Mouse (Mus musculus) hindbrain, embryonic 14.5 days (tissue): Measurements from ENCODE around the gene 9330182O14Rik. TPM values are rescaled to one million over a fixed set of nuclear protein-coding genes. Genes with fewer than 3 reads are reported as not detected.

ENCODE experiments used
- ATAC-seq: fragments of 200-750 bp; cut with Nextera tagmentation; 2 replicates; pipeline ENCODE4 v1.8.0; 2017; ENCODE audit warnings: moderate number of reproducible peaks, mild to moderate bottlenecking, moderate TSS enrichment, moderate library complexity; ENCODE audit not compliant: low FRiP score
- DNase-seq: peaks from one replicate; pipeline ENCODE4 v3.0.0-alpha.2; 2015; ENCODE audit warnings: low spot score
- H3K27ac ChIP-seq: fragments of 300-500 bp; sonication (generic); 2 replicates; pipeline ENCODE4 v1.5.1; 2014; ENCODE audit warnings: mild to moderate bottlenecking, moderate library complexity
- H3K27me3 ChIP-seq: fragments of 300-500 bp; sonication (generic); 2 replicates; pipeline ENCODE4 v1.6.1; 2014; ENCODE audit warnings: mild to moderate bottlenecking, low read length, mixed read lengths; ENCODE audit not compliant: control insufficient read depth, insufficient read depth
- H3K36me3 ChIP-seq: fragments of 300-500 bp; sonication (generic); replicated peaks from 2 replicates; pipeline ENCODE4 v1.6.1; 2014; ENCODE audit not compliant: control insufficient read depth, insufficient read depth
- H3K4me1 ChIP-seq: fragments of 300-500 bp; sonication (generic); replicated peaks from 2 replicates; pipeline ENCODE4 v1.6.1; 2014; ENCODE audit warnings: antibody characterized with exemption, low read length, mixed read lengths; ENCODE audit not compliant: control insufficient read depth, insufficient read depth
- H3K4me2 ChIP-seq: fragments of 300-500 bp; sonication (generic); replicated peaks from 2 replicates; pipeline ENCODE4 v1.6.1; 2014; ENCODE audit warnings: mild to moderate bottlenecking, moderate library complexity
- H3K4me3 ChIP-seq: fragments of 300-500 bp; sonication (generic); replicated peaks from 2 replicates; pipeline ENCODE4 v1.5.1; 2014; ENCODE audit warnings: mild to moderate bottlenecking, low read length
- H3K9ac ChIP-seq: fragments of 300-500 bp; sonication (generic); 2 replicates; pipeline ENCODE4 v1.6.1; 2014
- H3K9me3 ChIP-seq: fragments of 300-500 bp; sonication (generic); 2 replicates; pipeline ENCODE4 v1.6.1; 2016; ENCODE audit warnings: low read length; ENCODE audit not compliant: control insufficient read depth
- WGBS: fragments of 180-500 bp; shearing (Covaris S2); extraction: QIAGEN DNeasy Blood & Tissue Kit; methylation state at CpG from one replicate; pipeline ENCODE4 v1.1.7; 2014; 5-methylcytosine and 5-hydroxymethylcytosine counted together
- polyA plus RNA-seq: library from polyadenylated mRNA; unstranded; fragments of >200 nt; fragmentation: Nextera tagmentation; extraction: Ambion mirVana; gene quantifications from 2 replicates; pipeline ENCODE4 v1.2.1, GENCODE M21; 2014

The 9330182O14Rik gene
- polyA plus RNA-seq, 1 experiment from 2014 or later = not detected

DNA sequence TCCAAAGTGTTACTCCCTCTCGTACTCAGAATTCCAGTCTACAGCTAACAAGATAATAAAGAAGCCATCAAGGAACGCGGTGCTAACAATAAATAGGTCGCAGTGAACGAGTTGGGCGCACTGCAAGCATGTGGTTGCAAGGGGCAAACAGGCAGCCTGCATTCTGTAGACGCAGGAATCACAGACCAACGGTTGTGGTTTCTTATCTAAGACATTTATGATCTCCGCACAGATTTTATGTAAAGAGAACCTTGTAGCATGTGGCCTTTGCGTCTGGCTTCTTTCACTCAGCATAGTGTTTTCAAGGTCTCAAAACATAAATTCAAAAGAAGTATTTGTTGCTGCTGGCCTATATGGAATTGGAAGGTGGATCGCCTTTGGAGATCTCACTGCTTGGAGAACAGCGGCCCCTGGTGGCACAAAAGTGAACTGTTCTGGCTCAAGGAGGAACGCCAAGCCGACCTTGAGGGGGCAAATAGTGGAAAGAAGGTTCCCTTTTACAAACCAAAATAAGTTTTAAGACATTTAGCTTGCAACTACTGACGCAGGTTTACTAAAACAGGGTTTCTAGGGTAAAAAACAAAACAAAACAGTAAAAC is 3.2 kb upstream of the 9330182O14Rik start:
- Histone ChIP-seq H3K27ac (no peak overlapping the region), H3K4me3 (no peak overlapping the region), H3K27me3 (no peaks in the 10 kb centered on the region), H3K4me2 (no peak overlapping the region), H3K9ac (no peak overlapping the region), H3K9me3 (no peaks in the 10 kb centered on the region), H3K4me1 (no peaks in the 10 kb centered on the region), H3K36me3 (no peaks in the 10 kb centered on the region)
- ATAC-seq (peak; percentile 41; the same call in 1 of the 2 replicates), DNase-seq (peak; percentile 92)
- 27% methylated on average over 15 of the region's 15 CpGs for WGBS

DNA sequence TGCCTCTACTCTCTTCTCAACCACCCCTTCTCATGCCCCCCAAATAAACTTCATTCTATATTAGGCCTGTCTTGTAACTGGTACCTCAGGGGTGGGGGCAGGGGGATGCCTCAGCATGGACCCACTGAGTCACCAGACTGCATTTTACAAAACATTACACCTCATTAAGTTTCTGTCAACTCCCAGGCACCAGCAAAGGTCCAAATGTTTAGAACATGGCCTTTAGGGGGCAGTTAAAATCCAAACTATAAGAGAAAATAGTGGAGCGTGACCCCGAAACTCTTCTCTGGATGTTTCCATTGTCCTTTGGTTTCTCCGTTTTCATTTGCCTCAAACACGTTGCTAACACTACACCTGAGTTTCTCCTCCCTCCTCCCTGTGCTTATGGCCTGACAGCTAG is 1.8 kb upstream of the 9330182O14Rik start:
- Histone ChIP-seq H3K27me3 (no peaks in the 10 kb centered on the region), H3K4me3 (no peak overlapping the region), H3K4me2 (no peak overlapping the region), H3K9ac (no peak overlapping the region), H3K27ac (no peak overlapping the region), H3K9me3 (no peaks in the 10 kb centered on the region), H3K36me3 (no peaks in the 10 kb centered on the region), H3K4me1 (no peaks in the 10 kb centered on the region)
- ATAC-seq = no peak
- 79% methylated on average over 4 of the region's 4 CpGs for WGBS
- DNase-seq = no peak

DNA sequence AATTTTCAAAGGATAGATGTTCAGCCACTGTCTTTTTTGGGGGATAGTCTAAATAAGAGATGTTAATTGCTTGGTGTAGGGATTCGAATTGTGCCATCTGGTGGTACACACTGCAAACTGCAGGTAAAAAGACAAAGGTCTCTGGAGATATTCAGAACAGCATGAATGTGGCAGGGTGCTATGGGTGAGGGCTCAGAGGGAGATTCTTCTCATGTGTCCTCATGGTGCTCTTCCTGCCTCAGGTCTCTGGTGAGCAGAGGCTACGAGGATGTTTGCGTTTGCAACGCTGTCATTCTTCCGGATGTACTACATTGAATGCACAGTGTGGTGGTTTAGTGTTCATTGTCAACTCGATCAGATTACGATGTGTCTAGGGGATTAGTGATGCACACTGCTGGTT is 10.1 kb downstream of the 9330182O14Rik start:
- no peak overlapping the region for H3K4me3 ChIP-seq
- WGBS = 46% methylated on average over 7 of the region's 7 CpGs
- no peak overlapping the region for H3K4me2 ChIP-seq
- DNase-seq (peak; percentile 66), ATAC-seq (no peak)
- H3K9ac ChIP-seq = no peak overlapping the region
- no peaks in the 10 kb centered on the region for H3K27me3 ChIP-seq
- no peak overlapping the region for H3K27ac ChIP-seq
- no peaks in the 10 kb centered on the region for H3K36me3 ChIP-seq
- H3K9me3 ChIP-seq = no peaks in the 10 kb centered on the region
- no peaks in the 10 kb centered on the region for H3K4me1 ChIP-seq

DNA sequence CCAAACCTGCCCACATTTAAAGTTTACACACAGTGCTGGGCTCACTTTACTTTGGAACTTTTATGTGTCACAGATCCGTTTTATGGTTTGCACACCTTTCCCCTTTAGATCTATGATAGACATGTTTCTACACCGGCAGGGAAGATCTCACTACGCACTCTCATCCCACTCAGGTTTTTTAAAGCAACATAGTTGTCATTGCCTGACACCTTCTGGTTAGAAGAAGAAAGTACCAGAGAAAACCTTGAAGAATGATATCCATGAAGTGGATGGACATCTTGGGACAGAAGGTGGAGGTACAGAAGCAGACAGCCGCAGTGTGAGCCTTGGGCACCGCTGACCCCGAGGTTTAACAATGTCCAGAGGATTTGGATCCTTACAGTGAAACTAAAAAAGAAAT is 23.5 kb downstream of the 9330182O14Rik start:
- H3K27me3 ChIP-seq = no peaks in the 10 kb centered on the region
- DNase-seq = no peak
- H3K4me1 ChIP-seq = no peaks in the 10 kb centered on the region
- H3K9ac ChIP-seq = no peak overlapping the region
- no peaks in the 10 kb centered on the region for H3K36me3 ChIP-seq
- no peak for ATAC-seq
- 89% methylated on average over 6 of the region's 6 CpGs for WGBS
- no peak overlapping the region for H3K4me2 ChIP-seq
- H3K27ac ChIP-seq = no peak overlapping the region
- no peaks in the 10 kb centered on the region for H3K9me3 ChIP-seq
- H3K4me3 ChIP-seq = no peak overlapping the region

DNA sequence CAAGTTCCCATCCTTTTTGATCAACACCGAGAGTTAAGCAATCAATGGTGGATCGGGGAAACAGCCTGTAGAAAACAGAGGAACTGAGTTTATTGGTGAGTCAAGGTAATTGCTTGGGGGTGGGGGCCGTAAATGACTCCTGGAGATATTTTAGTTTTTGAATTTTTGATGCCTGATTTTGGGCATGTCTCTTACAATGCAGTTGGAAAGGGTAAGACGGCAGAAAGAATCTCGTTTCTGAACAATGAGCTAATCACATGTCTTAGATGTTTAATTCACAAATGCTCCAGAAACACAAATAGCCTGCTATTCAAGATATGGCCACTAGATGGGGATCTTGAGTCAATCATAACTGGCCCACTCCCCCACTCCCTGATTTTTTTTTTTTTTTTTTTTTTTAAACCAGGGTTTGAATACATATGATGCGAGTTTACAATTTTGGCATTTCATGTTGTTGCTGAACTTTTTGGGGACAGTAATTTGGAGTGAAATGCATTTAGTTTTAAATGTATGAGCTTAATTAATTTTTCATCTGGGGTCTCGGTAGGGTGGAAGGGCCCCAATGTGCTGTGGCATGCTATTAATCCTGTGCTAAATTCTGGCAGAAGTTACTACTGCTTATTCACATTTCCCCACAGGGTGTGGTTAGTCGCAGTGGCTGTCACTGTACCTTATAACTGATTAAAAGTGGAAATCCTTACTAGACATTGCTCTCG is 32.6 kb downstream of the 9330182O14Rik start:
- no peak overlapping the region for H3K9ac ChIP-seq
- H3K4me2 ChIP-seq = peak overlapping the region; percentile 9; the same call in 1 of the 2 replicates
- no peaks in the 10 kb centered on the region for H3K36me3 ChIP-seq
- H3K27me3 ChIP-seq = no peaks in the 10 kb centered on the region
- H3K27ac ChIP-seq = no peak overlapping the region
- peak; percentile 94 for DNase-seq
- peaks cover 20% of the 10 kb centered on the region for H3K4me1 ChIP-seq
- 34% methylated on average over 9 of the region's 9 CpGs for WGBS
- H3K4me3 ChIP-seq = no peak overlapping the region
- no peaks in the 10 kb centered on the region for H3K9me3 ChIP-seq
- peak; percentile 51; the same call in 1 of the 2 replicates for ATAC-seq

DNA sequence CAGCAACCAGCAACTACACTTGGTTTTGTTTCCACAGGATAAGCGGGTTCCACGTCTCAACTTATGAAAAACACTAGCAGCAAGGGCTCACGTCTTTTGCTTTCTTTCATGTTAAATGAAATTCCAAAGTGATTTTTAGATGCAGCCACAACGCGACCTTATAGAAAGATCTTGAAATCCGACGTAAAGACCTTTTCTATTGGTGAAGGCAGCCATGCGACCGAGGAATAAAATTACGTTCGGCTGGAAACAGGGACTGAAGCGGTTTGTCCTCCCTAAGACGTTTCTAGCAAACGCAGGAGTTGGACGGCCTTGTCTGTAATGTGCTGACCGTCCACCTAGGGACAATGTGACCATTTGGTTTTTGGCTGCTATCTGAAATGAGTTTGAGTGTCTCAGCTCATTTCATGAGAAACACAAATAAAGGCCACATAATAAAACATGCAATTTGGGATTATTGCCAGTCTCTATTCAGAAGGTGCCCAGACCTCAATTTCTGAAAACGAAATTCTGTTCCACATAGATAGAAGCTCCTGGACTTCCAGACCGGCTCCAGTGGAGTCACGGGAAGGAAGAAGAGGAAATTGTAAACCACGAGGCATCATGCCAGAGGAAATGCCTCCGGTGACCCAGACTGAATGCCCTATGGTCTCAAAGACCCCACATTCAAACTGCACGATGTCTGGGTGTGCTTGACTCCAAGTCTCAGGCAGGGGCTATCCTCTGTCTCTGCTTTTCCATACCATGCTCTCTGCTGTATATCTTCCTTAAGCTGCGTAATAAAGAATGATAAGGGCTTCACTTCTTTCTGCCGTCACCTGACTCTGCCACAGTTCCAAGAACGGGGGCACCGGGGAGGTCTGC is 33.3 kb downstream of the 9330182O14Rik start:
- Histone ChIP-seq H3K36me3 (no peaks in the 10 kb centered on the region), H3K4me1 (peaks cover 20% of the 10 kb centered on the region), H3K27ac (peak overlapping the region; percentile 52; the same call in 1 of the 2 replicates), H3K9me3 (no peaks in the 10 kb centered on the region), H3K4me3 (no peak overlapping the region), H3K4me2 (peak overlapping the region; percentile 24), H3K27me3 (no peaks in the 10 kb centered on the region), H3K9ac (no peak overlapping the region)
- no peak for ATAC-seq
- WGBS = 56% methylated on average over 26 of the region's 26 CpGs
- peak; percentile 47 for DNase-seq

DNA sequence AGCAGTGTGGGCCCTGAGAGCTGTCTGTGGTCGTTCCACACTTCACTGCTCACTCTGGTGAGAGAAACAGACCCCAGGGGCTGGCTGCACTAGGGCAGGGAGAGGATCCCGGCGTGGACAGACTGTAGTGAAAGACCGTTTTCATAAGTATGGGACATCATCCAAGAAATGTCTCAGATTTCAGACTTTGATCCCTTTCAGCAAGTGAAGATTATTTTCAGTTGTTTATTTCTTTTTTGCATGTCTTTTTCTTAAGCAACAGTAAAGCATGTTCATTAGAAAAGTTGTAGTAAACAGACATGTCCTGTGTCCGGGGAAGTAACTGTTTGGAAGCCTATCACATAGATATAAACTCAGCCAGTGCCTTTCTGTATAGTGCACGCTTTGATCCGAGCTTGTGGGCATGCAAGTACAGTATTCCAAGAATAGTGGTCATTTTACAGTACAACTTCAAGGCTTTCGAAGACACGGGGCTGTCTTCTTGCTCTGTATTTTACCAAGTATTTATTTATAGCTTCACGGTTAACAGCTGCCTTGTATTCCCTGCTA is 34.0 kb downstream of the 9330182O14Rik start:
- H3K27me3 ChIP-seq = no peaks in the 10 kb centered on the region
- ATAC-seq (no peak), DNase-seq (no peak)
- H3K27ac ChIP-seq = peak overlapping the region; percentile 52; the same call in 1 of the 2 replicates
- H3K4me3 ChIP-seq = no peak overlapping the region
- no peak overlapping the region for H3K9ac ChIP-seq
- H3K4me1 ChIP-seq = peaks cover 20% of the 10 kb centered on the region
- H3K36me3 ChIP-seq = no peaks in the 10 kb centered on the region
- H3K9me3 ChIP-seq = no peaks in the 10 kb centered on the region
- WGBS = 58% methylated on average over 10 of the region's 10 CpGs
- peak overlapping the region; percentile 24 for H3K4me2 ChIP-seq

DNA sequence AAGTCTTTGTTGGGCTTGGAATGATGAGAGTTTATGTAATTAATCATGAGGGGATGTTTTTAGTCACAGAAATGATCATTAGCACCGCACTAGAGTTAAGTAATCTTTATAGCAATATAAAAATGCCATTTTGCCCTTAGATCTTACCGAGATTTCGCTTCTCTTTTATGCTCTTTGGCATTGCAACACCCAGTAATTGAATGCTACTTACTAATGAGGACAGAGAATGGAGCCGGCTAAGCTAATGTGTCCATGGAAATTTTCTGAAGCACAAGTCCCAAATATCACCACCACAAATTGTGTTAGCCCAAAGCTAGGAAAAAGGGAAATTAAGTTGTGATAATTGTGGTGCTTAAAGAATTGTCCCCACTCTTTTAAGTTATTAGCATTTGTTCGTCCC is 34.9 kb downstream of the 9330182O14Rik start:
- peaks cover 20% of the 10 kb centered on the region for H3K4me1 ChIP-seq
- H3K36me3 ChIP-seq = no peaks in the 10 kb centered on the region
- H3K4me3 ChIP-seq = no peak overlapping the region
- no peaks in the 10 kb centered on the region for H3K9me3 ChIP-seq
- H3K27me3 ChIP-seq = no peaks in the 10 kb centered on the region
- no peak for DNase-seq
- no peak overlapping the region for H3K4me2 ChIP-seq
- H3K9ac ChIP-seq = no peak overlapping the region
- no peak for ATAC-seq
- no peak overlapping the region for H3K27ac ChIP-seq
- WGBS = 70% methylated on average over 5 of the region's 5 CpGs

DNA sequence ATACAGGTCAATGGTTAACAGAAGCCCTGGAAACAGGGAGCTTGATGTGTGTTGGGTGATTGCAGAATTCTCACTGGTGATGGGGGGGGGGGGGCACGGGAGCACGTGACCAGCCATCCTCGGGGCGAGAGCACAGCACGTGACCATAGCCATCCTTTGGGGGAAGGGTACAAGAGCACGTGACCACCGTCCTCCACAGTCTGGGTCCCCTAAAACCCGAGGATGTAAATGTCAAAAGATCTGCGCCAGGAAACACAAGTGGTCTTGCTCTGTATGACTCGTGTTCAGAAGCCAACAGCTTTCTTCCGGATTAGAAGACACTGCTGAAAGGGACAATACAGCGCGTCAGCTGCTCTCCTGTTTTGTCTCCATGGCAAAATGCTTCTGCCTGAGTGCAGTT is 35.5 kb downstream of the 9330182O14Rik start:
- peak; percentile 37 for ATAC-seq
- Histone ChIP-seq H3K4me1 (peaks cover 20% of the 10 kb centered on the region), H3K27ac (no peak overlapping the region), H3K4me3 (peak overlapping the region; percentile 13; the same call in 1 of the 2 replicates), H3K27me3 (no peaks in the 10 kb centered on the region), H3K4me2 (peak overlapping the region; percentile 38), H3K36me3 (no peaks in the 10 kb centered on the region), H3K9ac (0 out of 2 replicates have a peak overlapping the region, but pooled peaks have one; percentile 39), H3K9me3 (no peaks in the 10 kb centered on the region)
- DNase-seq = peak; percentile 40
- 16% methylated on average over 13 of the region's 13 CpGs for WGBS
